Mouse (Mus musculus): ENCODE measurements around the gene Tm9sf2. TPM values are rescaled to one million over a fixed set of nuclear protein-coding genes. Genes with fewer than 3 reads are reported as not detected.
A peak's percentile ranks its signal among the peaks of the same experiment; 100 is the strongest.

The Tm9sf2 gene
- polyA plus RNA-seq, 1 experiment: 64.1 TPM

- TF ChIP-seq TCF3 (IDR thresholded peaks at IDR 0.05; ENCODE audit: insufficient read length, low read depth) (no peak), POLR2A (IDR thresholded peaks at IDR 0.05; ENCODE audit: insufficient read length, low read depth) (no peak), MAX (IDR thresholded peaks at IDR 0.05; ENCODE audit: low read depth) (no peak), REST (IDR thresholded peaks at IDR 0.05; ENCODE audit: insufficient read depth, insufficient read length) (no peak), TCF12 (IDR thresholded peaks at IDR 0.05; ENCODE audit: insufficient read depth, poor library complexity, severe bottlenecking) (no peak), USF1 (IDR thresholded peaks at IDR 0.05; ENCODE audit: low read depth) (no peak)
- no peak overlapping the region for H3K4me2 ChIP-seq (ENCODE audit: low read depth)
- H3K4me3 ChIP-seq: no peak overlapping the region
- H3K79me2 ChIP-seq (ENCODE audit: control insufficient read depth, insufficient read depth): no peaks in the 10 kb centered on the region
- no peaks in the 10 kb centered on the region for H3K27me3 ChIP-seq (ENCODE audit: control insufficient read depth, insufficient read depth, insufficient read length)
- no peaks in the 10 kb centered on the region for H3K36me3 ChIP-seq (ENCODE audit: control insufficient read depth, insufficient read depth)
- no peak overlapping the region for H3ac ChIP-seq (ENCODE audit: control insufficient read depth, insufficient read length)
Measured at GRCm38 (mm10) chr14:122170202-122170781, 63.5 kb downstream of the Tm9sf2 start.

GRCm38 (mm10) chr14:122171031-122171430, 64.2 kb downstream of the Tm9sf2 start:
- TF ChIP-seq POLR2AphosphoS2 (IDR thresholded peaks at IDR 0.05; ENCODE audit: insufficient read length, low read depth) (no peak), TCF3 (IDR thresholded peaks at IDR 0.05; ENCODE audit: insufficient read length, low read depth) (no peak), SRF (IDR thresholded peaks at IDR 0.05; ENCODE audit: control insufficient read depth, insufficient read length, low read depth) (no peak), MYOD1 (IDR thresholded peaks at IDR 0.05; ENCODE audit: control insufficient read depth in 1 of 3, insufficient read length in 2 of 3, low read depth in 2 of 3) (no peak), POLR2A (IDR thresholded peaks at IDR 0.05; ENCODE audit: insufficient read length, low read depth) (no peak), REST (IDR thresholded peaks at IDR 0.05; ENCODE audit: insufficient read depth, insufficient read length) (no peak), CEBPB (IDR thresholded peaks at IDR 0.05; ENCODE audit: insufficient read depth, poor library complexity, severe bottlenecking) (no peak), E2F4 (IDR thresholded peaks at IDR 0.05; ENCODE audit: insufficient read depth) (no peak), USF1 (IDR thresholded peaks at IDR 0.05; ENCODE audit: low read depth) (no peak), MAX (IDR thresholded peaks at IDR 0.05; ENCODE audit: low read depth) (no peak)
- H3K4me2 ChIP-seq (ENCODE audit: low read depth): no peak overlapping the region
- no peak overlapping the region for H3ac ChIP-seq (ENCODE audit: control insufficient read depth, insufficient read length)
- no peaks in the 10 kb centered on the region for H3K36me3 ChIP-seq (ENCODE audit: control insufficient read depth, insufficient read depth)
- H3K27me3 ChIP-seq (ENCODE audit: control insufficient read depth, insufficient read depth, insufficient read length): no peaks in the 10 kb centered on the region
- no peak overlapping the region for H3K4me3 ChIP-seq
- no peaks in the 10 kb centered on the region for H3K79me2 ChIP-seq (ENCODE audit: control insufficient read depth, insufficient read depth)

GRCm38 (mm10) chr14:122176263-122176798, 69.5 kb downstream of the Tm9sf2 start:
- no peak overlapping the region for H3K4me3 ChIP-seq
- no peaks in the 10 kb centered on the region for H3K27me3 ChIP-seq (ENCODE audit: control insufficient read depth, insufficient read depth, insufficient read length)
- no peaks in the 10 kb centered on the region for H3K79me2 ChIP-seq (ENCODE audit: control insufficient read depth, insufficient read depth)
- no peak overlapping the region for H3K4me2 ChIP-seq (ENCODE audit: low read depth)
- no peak for TF ChIP-seq POLR2AphosphoS2 (IDR thresholded peaks at IDR 0.05; ENCODE audit: insufficient read length, low read depth)
- TF ChIP-seq POLR2A (IDR thresholded peaks at IDR 0.05; ENCODE audit: insufficient read length, low read depth): no peak
- no peaks in the 10 kb centered on the region for H3K36me3 ChIP-seq (ENCODE audit: control insufficient read depth, insufficient read depth)
- H3ac ChIP-seq (ENCODE audit: control insufficient read depth, insufficient read length): no peak overlapping the region

- no peak for TF ChIP-seq USF1 (IDR thresholded peaks at IDR 0.05; ENCODE audit: low read depth)
- Histone ChIP-seq H3K36me3 (ENCODE audit: control insufficient read depth, insufficient read depth) (no peaks in the 10 kb centered on the region), H3K4me2 (ENCODE audit: low read depth) (no peak overlapping the region), H3K79me2 (ENCODE audit: control insufficient read depth, insufficient read depth) (no peaks in the 10 kb centered on the region), H3K4me3 (no peak overlapping the region), H3K27me3 (ENCODE audit: control insufficient read depth, insufficient read depth, insufficient read length) (no peaks in the 10 kb centered on the region), H3ac (ENCODE audit: control insufficient read depth, insufficient read length) (no peak overlapping the region)
Measured at GRCm38 (mm10) chr14:122179262-122179661, 72.4 kb downstream of the Tm9sf2 start.

GRCm38 (mm10) chr14:122181078-122181814, 74.4 kb downstream of the Tm9sf2 start, which contains the start of gene Clybl:
Gene Clybl (plus strand): TSS chr14:122181704.
- no peaks in the 10 kb centered on the region for H3K79me2 ChIP-seq (ENCODE audit: control insufficient read depth, insufficient read depth)
- TF ChIP-seq POLR2AphosphoS2 (IDR thresholded peaks at IDR 0.05; ENCODE audit: insufficient read length, low read depth) (peak; percentile 96), TCF12 (IDR thresholded peaks at IDR 0.05; ENCODE audit: insufficient read depth, poor library complexity, severe bottlenecking) (no peak), CEBPB (IDR thresholded peaks at IDR 0.05; ENCODE audit: insufficient read depth, poor library complexity, severe bottlenecking) (no peak), USF1 (IDR thresholded peaks at IDR 0.05; ENCODE audit: low read depth) (no peak), TCF3 (IDR thresholded peaks at IDR 0.05; ENCODE audit: insufficient read length, low read depth) (no peak), MAX (IDR thresholded peaks at IDR 0.05; ENCODE audit: low read depth) (no peak), E2F4 (IDR thresholded peaks at IDR 0.05; ENCODE audit: insufficient read depth) (no peak), MYOD1 (IDR thresholded peaks at IDR 0.05; ENCODE audit: control insufficient read depth in 1 of 3, insufficient read length in 2 of 3, low read depth in 2 of 3) (peak in 2 of 3 experiments; percentile 2 to 7), MYOG (IDR thresholded peaks at IDR 0.05; ENCODE audit: control insufficient read depth in 1 of 3, insufficient read depth in 1 of 3, insufficient read length in 2 of 3, low read depth in 2 of 3) (no peak), SRF (IDR thresholded peaks at IDR 0.05; ENCODE audit: control insufficient read depth, insufficient read length, low read depth) (peak; percentile 41), POLR2A (IDR thresholded peaks at IDR 0.05; ENCODE audit: insufficient read length, low read depth) (peak; percentile 99), REST (IDR thresholded peaks at IDR 0.05; ENCODE audit: insufficient read depth, insufficient read length) (peak; percentile 34)
- peak within 1 kb of the TSS; percentile 53 for H3K4me3 ChIP-seq
- no peaks in the 10 kb centered on the region for H3K27me3 ChIP-seq (ENCODE audit: control insufficient read depth, insufficient read depth, insufficient read length)
- peak within 1 kb of the TSS; percentile 100 for H3K4me2 ChIP-seq (ENCODE audit: low read depth)
- H3K36me3 ChIP-seq (ENCODE audit: control insufficient read depth, insufficient read depth): no peaks in the 10 kb centered on the region
- peak within 1 kb of the TSS; percentile 19 for H3ac ChIP-seq (ENCODE audit: control insufficient read depth, insufficient read length)

Measured in myocyte (in vitro differentiated cells).